Mouse (Mus musculus): ENCODE data around the gene Lgals4.

DNA sequence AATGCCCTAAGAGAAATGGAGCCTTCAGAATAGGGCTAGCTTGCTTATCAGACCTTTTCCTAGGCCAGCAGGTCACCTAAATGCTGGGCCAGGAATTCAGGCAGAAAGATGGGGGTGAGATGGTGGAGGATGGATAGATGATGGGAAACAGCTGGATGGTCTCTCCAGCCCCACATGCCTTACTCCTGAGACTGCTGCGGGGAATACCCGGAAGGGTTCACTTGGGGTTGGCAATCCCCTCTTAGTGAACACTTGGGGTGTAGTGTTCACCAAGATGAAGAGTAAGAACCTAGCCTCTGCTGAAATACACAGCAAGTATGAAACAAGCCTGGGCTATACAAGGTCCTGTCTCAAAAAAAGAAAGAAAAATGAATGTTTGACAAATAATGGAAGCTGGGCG is 44.4 kb upstream of the Lgals4 start:
- no peak for TF ChIP-seq CTCF (IDR thresholded peaks at IDR 0.05; ENCODE audit: low read depth)
- no peak for TF ChIP-seq EP300 (IDR thresholded peaks at IDR 0.05; ENCODE audit: low read depth)
